Mouse (Mus musculus) forebrain, embryonic 14.5 days (tissue): ENCODE measurements around the gene Map4k2. TPM values are rescaled to one million over a fixed set of nuclear protein-coding genes. Genes with fewer than 3 reads are reported as not detected.

Source experiments
- ATAC-seq: fragments of 200-750 bp; cut with Nextera tagmentation; 2 replicates; pipeline ENCODE4 v1.8.0; 2017; ENCODE audit warnings: mild to moderate bottlenecking, moderate library complexity
- DNase-seq: peaks from one replicate; pipeline ENCODE4 v3.0.0-alpha.2; 2015; ENCODE audit warnings: low spot score
- H3K27ac ChIP-seq: fragments of 300-500 bp; sonication (generic); 2 replicates; pipeline ENCODE4 v1.5.1; 2014; ENCODE audit warnings: low read depth, mild to moderate bottlenecking, control low read depth, low read length, moderate library complexity
- H3K27me3 ChIP-seq: fragments of 300-500 bp; sonication (generic); replicated peaks from 2 replicates; pipeline ENCODE4 v1.6.1; 2014; ENCODE audit warnings: low read length, control low read depth, mixed read lengths; ENCODE audit not compliant: control insufficient read depth, insufficient read depth
- H3K36me3 ChIP-seq: fragments of 300-500 bp; sonication (generic); 2 replicates; pipeline ENCODE4 v1.6.1; 2014; ENCODE audit warnings: low read length, control low read depth; ENCODE audit not compliant: control insufficient read depth, insufficient read depth
- H3K4me1 ChIP-seq: fragments of 300-500 bp; sonication (generic); 2 replicates; pipeline ENCODE4 v1.6.1; 2014; ENCODE audit warnings: antibody characterized with exemption, low read length, control low read depth; ENCODE audit not compliant: control insufficient read depth, insufficient read depth
- H3K4me2 ChIP-seq: fragments of 300-500 bp; sonication (generic); 2 replicates; pipeline ENCODE4 v1.6.1; 2014; ENCODE audit warnings: mild to moderate bottlenecking, control low read depth, low read length
- H3K4me3 ChIP-seq: fragments of 300-500 bp; sonication (generic); 2 replicates; pipeline ENCODE4 v1.5.1; 2014; ENCODE audit warnings: low read depth, low read length, control low read depth
- H3K9ac ChIP-seq: fragments of 300-500 bp; sonication (generic); 2 replicates; pipeline ENCODE4 v1.6.1; 2014; ENCODE audit warnings: mild to moderate bottlenecking, low read length, control low read depth, moderate library complexity
- H3K9me3 ChIP-seq: fragments of 300-500 bp; sonication (generic); replicated peaks from 2 replicates; pipeline ENCODE4 v1.6.1; 2016; ENCODE audit warnings: low read length, control low read depth, mixed read lengths; ENCODE audit not compliant: control insufficient read depth
- WGBS: fragments of 180-500 bp; shearing (Covaris S2); extraction: QIAGEN DNeasy Blood & Tissue Kit; methylation state at CpG from one replicate; pipeline ENCODE4 v1.1.7; 2014; 5-methylcytosine and 5-hydroxymethylcytosine counted together
- polyA plus RNA-seq: library from polyadenylated mRNA; unstranded; fragments of >200 nt; fragmentation: Nextera tagmentation; extraction: Ambion mirVana; gene quantifications from 2 replicates; pipeline ENCODE4 v1.2.1, GENCODE M21; 2014

The Map4k2 gene
- polyA plus RNA-seq, 1 experiment from 2014 or later = 6.2 TPM

- no peaks in the 10 kb centered on the region for H3K27me3 ChIP-seq
- DNase-seq (no peak), ATAC-seq (no peak)
- H3K36me3 ChIP-seq = peaks cover 85% of the 10 kb centered on the region
- no peak overlapping the region for H3K9ac ChIP-seq
- H3K4me3 ChIP-seq = no peak overlapping the region
- H3K9me3 ChIP-seq = no peaks in the 10 kb centered on the region
- H3K4me2 ChIP-seq = no peak overlapping the region
- no peak overlapping the region for H3K27ac ChIP-seq
- H3K4me1 ChIP-seq = no peaks in the 10 kb centered on the region
- WGBS = 65% methylated on average over 14 of the region's 14 CpGs
Observed at GRCm38 (mm10) chr19:6376255-6376564, 35.3 kb downstream of the Map4k2 start.

- 85% methylated on average over 2 of the region's 2 CpGs for WGBS
- ATAC-seq (no peak), DNase-seq (no peak)
- H3K36me3 ChIP-seq = peaks cover 81% of the 10 kb centered on the region
- H3K4me3 ChIP-seq = no peak overlapping the region
- H3K9me3 ChIP-seq = no peaks in the 10 kb centered on the region
- no peaks in the 10 kb centered on the region for H3K27me3 ChIP-seq
- H3K9ac ChIP-seq = no peak overlapping the region
- no peak overlapping the region for H3K4me2 ChIP-seq
- no peak overlapping the region for H3K27ac ChIP-seq
- H3K4me1 ChIP-seq = no peaks in the 10 kb centered on the region
Observed at GRCm38 (mm10) chr19:6376643-6377042, 35.7 kb downstream of the Map4k2 start.

- H3K27ac ChIP-seq = no peak overlapping the region
- ATAC-seq = no peak
- no peak overlapping the region for H3K4me2 ChIP-seq
- peaks cover 72% of the 10 kb centered on the region for H3K36me3 ChIP-seq
- H3K4me1 ChIP-seq = no peaks in the 10 kb centered on the region
- no peaks in the 10 kb centered on the region for H3K9me3 ChIP-seq
- no peak for DNase-seq
- no peak overlapping the region for H3K4me3 ChIP-seq
- no peak overlapping the region for H3K9ac ChIP-seq
- WGBS = 35% methylated on average over 11 of the region's 11 CpGs
- H3K27me3 ChIP-seq = no peaks in the 10 kb centered on the region
Observed at GRCm38 (mm10) chr19:6377327-6378040, 36.5 kb downstream of the Map4k2 start.

- Histone ChIP-seq H3K4me1 (no peaks in the 10 kb centered on the region), H3K4me2 (no peak overlapping the region), H3K27ac (no peak overlapping the region), H3K36me3 (peaks cover 41% of the 10 kb centered on the region), H3K27me3 (no peaks in the 10 kb centered on the region), H3K9me3 (no peaks in the 10 kb centered on the region), H3K4me3 (no peak overlapping the region), H3K9ac (no peak overlapping the region)
- 92% methylated on average over 9 of the region's 9 CpGs for WGBS
- no peak for ATAC-seq
- no peak for DNase-seq
Observed at GRCm38 (mm10) chr19:6380411-6381166, 39.7 kb downstream of the Map4k2 start.

GRCm38 (mm10) chr19:6381238-6381637, 40.3 kb downstream of the Map4k2 start:
- H3K4me1 ChIP-seq = no peaks in the 10 kb centered on the region
- no peak for ATAC-seq
- no peak overlapping the region for H3K27ac ChIP-seq
- no peak overlapping the region for H3K9ac ChIP-seq
- 97% methylated on average over 5 of the region's 5 CpGs for WGBS
- no peaks in the 10 kb centered on the region for H3K9me3 ChIP-seq
- DNase-seq = no peak
- H3K4me3 ChIP-seq = no peak overlapping the region
- H3K4me2 ChIP-seq = no peak overlapping the region
- H3K27me3 ChIP-seq = no peaks in the 10 kb centered on the region
- peaks cover 35% of the 10 kb centered on the region for H3K36me3 ChIP-seq

- WGBS = 81% methylated on average over 4 of the region's 4 CpGs
- Histone ChIP-seq H3K27ac (no peak overlapping the region), H3K27me3 (no peaks in the 10 kb centered on the region), H3K36me3 (peaks cover 23% of the 10 kb centered on the region), H3K4me3 (no peak overlapping the region), H3K9ac (no peak overlapping the region), H3K4me2 (no peak overlapping the region), H3K4me1 (no peaks in the 10 kb centered on the region), H3K9me3 (no peaks in the 10 kb centered on the region)
- DNase-seq = no peak
- no peak for ATAC-seq
Observed at GRCm38 (mm10) chr19:6382323-6382924, 41.5 kb downstream of the Map4k2 start.

GRCm38 (mm10) chr19:6383470-6383869, 42.5 kb downstream of the Map4k2 start:
- Histone ChIP-seq H3K9me3 (no peaks in the 10 kb centered on the region), H3K4me1 (no peaks in the 10 kb centered on the region), H3K27ac (no peak overlapping the region), H3K9ac (no peak overlapping the region), H3K4me3 (no peak overlapping the region), H3K36me3 (peaks cover 13% of the 10 kb centered on the region), H3K27me3 (no peaks in the 10 kb centered on the region), H3K4me2 (no peak overlapping the region)
- WGBS = 56% methylated on average over 5 of the region's 5 CpGs
- ATAC-seq (no peak), DNase-seq (no peak)

- no peak within 1 kb of the TSS for H3K27ac ChIP-seq
- H3K4me1 ChIP-seq = no peaks in the 10 kb centered on the region
- no peak within 1 kb of the TSS for H3K9ac ChIP-seq
- no peaks in the 10 kb centered on the region for H3K9me3 ChIP-seq
- H3K4me2 ChIP-seq = no peak within 1 kb of the TSS
- H3K4me3 ChIP-seq = no peak within 1 kb of the TSS
- 11% methylated on average over 7 of the region's 7 CpGs for WGBS
- ATAC-seq (no peak), DNase-seq (no peak)
- no peaks in the 10 kb centered on the region for H3K27me3 ChIP-seq
- peaks cover 6% of the 10 kb centered on the region for H3K36me3 ChIP-seq
Observed at GRCm38 (mm10) chr19:6384128-6384527, 43.2 kb downstream of the Map4k2 start, which contains the start of gene Pygm. TSS of gene Pygm (plus strand) at chr19:6384399.

GRCm38 (mm10) chr19:6384954-6385353, 44.0 kb downstream of the Map4k2 start:
- H3K36me3 ChIP-seq = 0 out of 2 replicates have a peak, but pooled peaks cover 4% of the 10 kb centered on the region
- no peak overlapping the region for H3K27ac ChIP-seq
- no peak overlapping the region for H3K4me3 ChIP-seq
- H3K4me2 ChIP-seq = no peak overlapping the region
- no peak overlapping the region for H3K9ac ChIP-seq
- peaks cover 3% of the 10 kb centered on the region; the same call in 1 of the 2 replicates for H3K4me1 ChIP-seq
- H3K9me3 ChIP-seq = no peaks in the 10 kb centered on the region
- WGBS = 87% methylated on average over 11 of the region's 11 CpGs
- DNase-seq (no peak), ATAC-seq (no peak)
- H3K27me3 ChIP-seq = no peaks in the 10 kb centered on the region
